Mouse (Mus musculus): ENCODE measurements around the gene Ttll4.

- TF ChIP-seq TAL1 (IDR thresholded peaks at IDR 0.05; ENCODE audit: low read length) (no peak), GATA1 (IDR thresholded peaks at IDR 0.05; ENCODE audit: low read length) (no peak)
These were observed 53.9 kb downstream of the Ttll4 start for GRCm38 (mm10) chr1:74715468-74715867.
